In the genomic region with DNA sequence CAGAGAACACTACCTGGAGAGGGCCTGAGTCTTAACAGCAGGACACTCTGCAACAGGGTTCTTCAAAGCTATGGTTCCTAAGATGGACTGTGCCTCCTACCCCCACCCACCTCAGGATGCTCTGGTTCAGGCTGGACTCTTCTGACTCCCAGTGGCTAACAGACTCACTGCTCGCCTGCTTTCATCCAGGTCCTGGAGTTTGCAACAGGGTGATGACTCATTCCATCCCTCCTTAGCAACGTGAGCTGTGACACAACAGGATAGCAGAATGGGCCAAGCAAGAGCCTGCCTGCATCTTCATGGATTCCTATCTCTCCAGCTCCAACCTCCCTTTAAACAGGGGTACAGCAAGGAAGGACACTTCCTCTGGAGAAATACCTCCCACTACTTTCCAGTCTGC, we compare ENCODE assay signal across 21 mouse cellular contexts.
DNase-seq lines count a peak whose midpoint lies in the region; ATAC-seq and TF ChIP-seq lines count a peak whose summit lies in the region.
"Had no signal": no experiment of that assay in that cellular context is flagged by ENCODE, and none has a peak within 500 bp of the region (broad histone marks: within the 10 kb centered on the region; RNA-seq: fewer than 3 reads in every experiment).

No protein-coding gene starts in this region.

- no peaks in the 10 kb centered on the region for H3K4me1 ChIP-seq in hindbrain, postnatal 0 days (ENCODE audit: insufficient read depth, low read length)
- H3K4me1 ChIP-seq in hindbrain, embryonic 14.5 days (replicated peaks; ENCODE audit: control insufficient read depth, insufficient read depth, low read length): no peaks in the 10 kb centered on the region
- H3K4me1 ChIP-seq in liver, embryonic 12.5 days: no peaks in the 10 kb centered on the region
- H3K4me1 ChIP-seq: forebrain, embryonic 12.5 days had no signal

- no peaks in the 10 kb centered on the region for H3K27me3 ChIP-seq in hindbrain, postnatal 0 days (ENCODE audit: insufficient read depth, low read length)
- no peaks in the 10 kb centered on the region for H3K27me3 ChIP-seq in hindbrain, embryonic 14.5 days (ENCODE audit: control insufficient read depth, insufficient read depth, low read length)
- H3K27me3 ChIP-seq in liver, embryonic 12.5 days (replicated peaks): peaks cover 24% of the 10 kb centered on the region
- H3K27me3 ChIP-seq: neural tube, embryonic 12.5 days had no signal

- H3K27ac ChIP-seq in hindbrain, postnatal 0 days: no peak overlapping the region
- H3K27ac ChIP-seq in hindbrain, embryonic 14.5 days: no peak overlapping the region
- H3K27ac ChIP-seq in liver, embryonic 12.5 days: no peak overlapping the region
- H3K27ac ChIP-seq: forebrain, embryonic 12.5 days; hindbrain, embryonic 10.5 days; limb, embryonic 13.5 days; liver, embryonic 14.5 days; midbrain, embryonic 10.5 days; neural tube, embryonic 12.5 days had no signal

- DNase-seq in adrenal gland, adult (ENCODE audit: inconsistent age in 2 of 2, low spot score in 1 of 2): peak; percentile 7 to 52
- DNase-seq in adrenal gland, postnatal 36 days: no peak
- no peak for DNase-seq in hindbrain, postnatal 0 days (ENCODE audit: low spot score)
- DNase-seq in hindbrain, embryonic 14.5 days (ENCODE audit: low spot score): no peak
- DNase-seq in 3134 (ENCODE audit: extremely low read depth, insufficient read length, low spot score): peak; percentile 40
- DNase-seq in adrenal gland, postnatal 10 days: peak; percentile 5
- DNase-seq in layer of hippocampus, postnatal 10 days (ENCODE audit: low spot score in 2 of 2): no peak
- DNase-seq: cerebellum, adult 9-11 months; gastrocnemius, postnatal 10 days; heart, adult 18-20 months; kidney, adult 8-10 months; kidney, postnatal 4 days; layer of hippocampus, adult 9-11 months; right cerebral cortex, adult 18-20 months had no signal

- peak; percentile 7; the same call in 1 of the 2 replicates for TF ChIP-seq CTCF in hindbrain, postnatal 0 days (IDR thresholded peaks at IDR 0.05; ENCODE audit: low read depth)

- H3K36me3 ChIP-seq in hindbrain, postnatal 0 days (ENCODE audit: insufficient read depth, low read length): no peaks in the 10 kb centered on the region
- H3K36me3 ChIP-seq in hindbrain, embryonic 14.5 days (replicated peaks; ENCODE audit: control insufficient read depth, insufficient read depth): no peaks in the 10 kb centered on the region
- H3K36me3 ChIP-seq in liver, embryonic 12.5 days: no peaks in the 10 kb centered on the region
- H3K36me3 ChIP-seq: forebrain, embryonic 12.5 days; hindbrain, embryonic 10.5 days; limb, embryonic 13.5 days; midbrain, embryonic 10.5 days; neural tube, embryonic 12.5 days had no signal

- WGBS in hindbrain, postnatal 0 days: 65% methylated on average over 2 of the region's 2 CpGs
- 63% methylated on average over 2 of the region's 2 CpGs for WGBS in hindbrain, embryonic 14.5 days
- 24% methylated on average over 2 of the region's 2 CpGs for WGBS in liver, embryonic 12.5 days (ENCODE audit: insufficient replicate concordance)

- H3K4me2 ChIP-seq in hindbrain, postnatal 0 days (ENCODE audit: low read depth, low read length): no peak overlapping the region
- H3K4me2 ChIP-seq in hindbrain, embryonic 14.5 days (replicated peaks): no peak overlapping the region
- no peak overlapping the region for H3K4me2 ChIP-seq in liver, embryonic 12.5 days
- H3K4me2 ChIP-seq: forebrain, embryonic 12.5 days; limb, embryonic 13.5 days; neural tube, embryonic 12.5 days had no signal

- ATAC-seq in hindbrain, postnatal 0 days: no peak
- ATAC-seq in hindbrain, embryonic 14.5 days (ENCODE audit: low FRiP score): no peak
- no peak for ATAC-seq in liver, embryonic 12.5 days

- H3K4me3 ChIP-seq in hindbrain, postnatal 0 days (ENCODE audit: low read length): no peak overlapping the region
- no peak overlapping the region for H3K4me3 ChIP-seq in hindbrain, embryonic 14.5 days (replicated peaks; ENCODE audit: low read length)
- H3K4me3 ChIP-seq in liver, embryonic 12.5 days: no peak overlapping the region
- H3K4me3 ChIP-seq: forebrain, embryonic 12.5 days; hindbrain, embryonic 10.5 days; limb, embryonic 13.5 days; midbrain, embryonic 10.5 days; neural tube, embryonic 12.5 days had no signal

- H3K9ac ChIP-seq in hindbrain, postnatal 0 days (replicated peaks; ENCODE audit: low read length): no peak overlapping the region
- no peak overlapping the region for H3K9ac ChIP-seq in hindbrain, embryonic 14.5 days
- H3K9ac ChIP-seq in liver, embryonic 12.5 days: no peak overlapping the region
- H3K9ac ChIP-seq: forebrain, embryonic 12.5 days; limb, embryonic 13.5 days; liver, embryonic 14.5 days; neural tube, embryonic 12.5 days had no signal

- H3K9me3 ChIP-seq in hindbrain, postnatal 0 days (ENCODE audit: low read length): no peaks in the 10 kb centered on the region
- H3K9me3 ChIP-seq in hindbrain, embryonic 14.5 days (ENCODE audit: control insufficient read depth, low read length): no peaks in the 10 kb centered on the region
- 0 out of 2 replicates have a peak, but pooled peaks cover 3% of the 10 kb centered on the region for H3K9me3 ChIP-seq in liver, embryonic 12.5 days (replicated peaks)
- H3K9me3 ChIP-seq: forebrain, embryonic 12.5 days; limb, embryonic 13.5 days had no signal

Comparison
In these comparisons a context has a peak if more than half of its experiments do, and no peak if none do; other contexts are left out.
1. DNase-seq: peak in adrenal gland, adult (2 of 2), 3134 (single experiment) and adrenal gland, postnatal 10 days (single experiment); none in adrenal gland, postnatal 36 days (0 of 2), hindbrain, postnatal 0 days (single experiment), hindbrain, embryonic 14.5 days (single experiment) and layer of hippocampus, postnatal 10 days (0 of 2).